Mouse (Mus musculus) C2C12 (cell line): ENCODE results near the gene Clic6.

ENCODE experiments used
- CEBPB ChIP-seq: IDR thresholded peaks from one replicate; pipeline ENCODE4 v1.6.1; 2011; ENCODE audit warnings: low read depth, mild to moderate bottlenecking, control low read depth, moderate library complexity
- CTCF ChIP-seq: IDR thresholded peaks from one replicate; pipeline ENCODE4 v1.5.1; 2011; ENCODE audit not compliant: control insufficient read depth, insufficient read depth, insufficient read length
- MAX ChIP-seq: IDR thresholded peaks from one replicate; pipeline ENCODE4 v1.6.1; 2011; ENCODE audit warnings: mild to moderate bottlenecking, control low read depth

- TF ChIP-seq CEBPB (no peak), CTCF (no peak), MAX (no peak)
These were observed 32.9 kb upstream of the Clic6 start for GRCm38 (mm10) chr16:92452609-92453008.
